Mouse (Mus musculus) neural tube, embryonic 12.5 days (tissue): Measurements from ENCODE around the gene Acvr1b. TPM values are rescaled to one million over a fixed set of nuclear protein-coding genes. Genes with fewer than 3 reads are reported as not detected.
A peak's percentile ranks its signal among the peaks of the same experiment; 100 is the strongest.

Source experiments
- ATAC-seq: fragments of 200-750 bp; cut with Nextera tagmentation; 2 replicates; pipeline ENCODE4 v1.8.0; 2017; ENCODE audit warnings: low read depth, mild to moderate bottlenecking, moderate TSS enrichment, moderate library complexity; ENCODE audit not compliant: low FRiP score
- H3K27ac ChIP-seq: fragments of 300-500 bp; sonication (generic); 2 replicates; pipeline ENCODE4 v1.5.1; 2016
- H3K27me3 ChIP-seq: fragments of 300-500 bp; sonication (generic); replicated peaks from 2 replicates; pipeline ENCODE4 v1.6.1; 2016; ENCODE audit warnings: mild to moderate bottlenecking
- H3K36me3 ChIP-seq: fragments of 300-500 bp; sonication (generic); 2 replicates; pipeline ENCODE4 v1.6.1; 2016; ENCODE audit warnings: mild to moderate bottlenecking
- H3K4me1 ChIP-seq: fragments of 300-500 bp; sonication (generic); 2 replicates; pipeline ENCODE4 v1.6.1; 2016
- H3K4me2 ChIP-seq: fragments of 300-500 bp; sonication (generic); replicated peaks from 2 replicates; pipeline ENCODE4 v1.6.1; 2016; ENCODE audit warnings: mild to moderate bottlenecking
- H3K4me3 ChIP-seq: fragments of 300-500 bp; sonication (generic); 2 replicates; pipeline ENCODE4 v1.5.1; 2016
- H3K9ac ChIP-seq: fragments of 300-500 bp; sonication (generic); 2 replicates; pipeline ENCODE4 v1.6.1; 2016; ENCODE audit warnings: mild to moderate bottlenecking
- H3K9me3 ChIP-seq: fragments of 300-500 bp; sonication (generic); 2 replicates; pipeline ENCODE4 v1.6.1; 2016; ENCODE audit warnings: mild to moderate bottlenecking
- WGBS: fragments of 180-500 bp; shearing (Covaris S2); methylation state at CpG from one replicate; pipeline ENCODE4 v1.1.7; 2016; 5-methylcytosine and 5-hydroxymethylcytosine counted together
- polyA plus RNA-seq: library from polyadenylated mRNA; unstranded; fragments of >200 nt; fragmentation: Nextera tagmentation; extraction: Ambion mirVana; gene quantifications from 2 replicates; pipeline ENCODE4 v1.2.1, GENCODE M21; 2016

The Acvr1b gene
- polyA plus RNA-seq, 1 experiment from 2014 or later: 15.9 TPM

DNA sequence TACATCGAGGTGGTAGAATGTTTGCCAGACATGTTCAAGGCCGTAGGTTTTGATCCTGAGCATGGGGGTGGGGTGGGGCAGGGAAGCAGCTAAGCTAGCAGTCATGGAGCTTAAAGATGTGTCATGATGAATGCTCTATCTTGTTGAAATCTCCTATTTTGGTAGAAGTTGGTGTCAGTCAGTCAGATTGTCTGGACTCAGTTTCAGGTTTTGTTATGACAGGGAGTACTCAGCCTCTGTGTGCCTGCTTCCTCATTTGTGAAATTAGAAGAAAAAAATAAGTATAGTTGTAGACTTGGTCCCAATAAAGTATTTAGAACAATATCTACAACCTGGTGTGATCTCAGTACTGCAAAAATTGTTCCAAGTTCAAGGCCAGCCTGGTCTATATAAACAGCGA is 35.2 kb upstream of the Acvr1b start:
- Histone ChIP-seq H3K27me3 (no peaks in the 10 kb centered on the region; the same call in 1 of the 2 replicates), H3K4me1 (peaks cover 37% of the 10 kb centered on the region), H3K27ac (no peak overlapping the region), H3K9me3 (no peaks in the 10 kb centered on the region), H3K4me2 (no peak overlapping the region), H3K4me3 (no peak overlapping the region), H3K9ac (no peak overlapping the region), H3K36me3 (no peaks in the 10 kb centered on the region)
- WGBS: 90% methylated on average over 3 of the region's 3 CpGs
- no peak for ATAC-seq

GRCm38 (mm10) chr15:101139885-101140284 is 34.0 kb upstream of the Acvr1b start:
- H3K4me3 ChIP-seq: no peak overlapping the region
- no peaks in the 10 kb centered on the region for H3K36me3 ChIP-seq
- no peak for ATAC-seq
- peak overlapping the region; percentile 15; the same call in 1 of the 2 replicates for H3K27ac ChIP-seq
- H3K9ac ChIP-seq: no peak overlapping the region
- H3K9me3 ChIP-seq: no peaks in the 10 kb centered on the region
- peaks cover 35% of the 10 kb centered on the region for H3K4me1 ChIP-seq
- peak overlapping the region; percentile 24 for H3K4me2 ChIP-seq
- H3K27me3 ChIP-seq: no peaks in the 10 kb centered on the region; the same call in 1 of the 2 replicates
- 12% methylated on average over 12 of the region's 12 CpGs for WGBS

DNA sequence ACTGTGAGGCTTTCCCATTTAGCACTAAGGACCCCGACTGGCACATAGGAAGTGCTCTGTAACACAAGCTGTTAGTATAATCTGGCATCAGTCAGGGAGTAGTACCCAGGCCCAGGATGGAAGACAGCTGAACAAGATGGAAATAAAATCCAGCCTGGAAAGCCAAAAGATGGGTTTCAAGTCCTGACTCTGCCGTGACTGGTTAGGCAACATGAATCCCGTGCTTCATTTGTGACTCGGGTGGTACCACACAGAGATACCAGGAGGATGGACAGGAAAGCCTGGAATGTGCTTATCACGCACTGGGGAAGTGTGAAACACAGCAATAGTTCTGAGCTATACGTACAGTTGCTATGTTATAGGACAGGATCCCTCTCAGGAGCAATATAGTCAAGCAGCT is 33.3 kb upstream of the Acvr1b start:
- Histone ChIP-seq H3K9me3 (no peaks in the 10 kb centered on the region), H3K9ac (no peak overlapping the region), H3K27ac (no peak overlapping the region), H3K4me1 (peaks cover 41% of the 10 kb centered on the region), H3K4me3 (no peak overlapping the region), H3K4me2 (0 out of 2 replicates have a peak overlapping the region, but pooled peaks have one; percentile 19), H3K36me3 (no peaks in the 10 kb centered on the region), H3K27me3 (no peaks in the 10 kb centered on the region; the same call in 1 of the 2 replicates)
- ATAC-seq: no peak
- WGBS: 64% methylated on average over 6 of the region's 6 CpGs

- no peak overlapping the region for H3K4me3 ChIP-seq
- no peak overlapping the region for H3K9ac ChIP-seq
- 6% methylated on average over 11 of the region's 14 CpGs for WGBS
- ATAC-seq: peak; percentile 68
- H3K9me3 ChIP-seq: no peaks in the 10 kb centered on the region
- peaks cover 46% of the 10 kb centered on the region for H3K4me1 ChIP-seq
- no peak overlapping the region for H3K27ac ChIP-seq
- no peaks in the 10 kb centered on the region; the same call in 1 of the 2 replicates for H3K27me3 ChIP-seq
- H3K4me2 ChIP-seq: 0 out of 2 replicates have a peak overlapping the region, but pooled peaks have one; percentile 19
- no peaks in the 10 kb centered on the region for H3K36me3 ChIP-seq
These were observed 32.8 kb upstream of the Acvr1b start for GRCm38 (mm10) chr15:101141061-101141541.

DNA sequence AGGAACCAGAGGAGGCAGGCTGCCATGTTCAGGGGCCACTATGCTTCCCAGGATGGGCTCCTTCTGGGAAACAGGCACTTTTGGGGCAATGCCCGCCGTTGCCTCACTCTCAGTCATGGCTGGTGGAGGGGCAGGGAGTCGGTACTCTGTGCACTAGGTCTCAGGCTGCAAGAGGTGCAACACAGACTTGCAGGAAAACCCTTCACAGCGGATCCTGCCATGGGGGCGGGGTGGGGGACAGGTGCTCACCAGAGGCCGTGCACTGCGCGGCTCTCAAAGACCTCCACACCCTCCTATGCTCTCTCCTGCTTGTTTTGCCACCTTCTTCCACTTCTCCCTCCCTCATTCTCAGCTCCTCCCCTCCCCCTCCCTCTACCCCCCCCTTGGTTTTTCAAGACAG is 31.2 kb upstream of the Acvr1b start:
- no peaks in the 10 kb centered on the region for H3K36me3 ChIP-seq
- no peak for ATAC-seq
- H3K4me3 ChIP-seq: no peak overlapping the region
- no peaks in the 10 kb centered on the region for H3K9me3 ChIP-seq
- 58% methylated on average over 8 of the region's 8 CpGs for WGBS
- no peak overlapping the region for H3K27ac ChIP-seq
- peaks cover 47% of the 10 kb centered on the region for H3K4me1 ChIP-seq
- H3K27me3 ChIP-seq: no peaks in the 10 kb centered on the region; the same call in 1 of the 2 replicates
- no peak overlapping the region for H3K9ac ChIP-seq
- no peak overlapping the region for H3K4me2 ChIP-seq

- ATAC-seq: no peak
- Histone ChIP-seq H3K9ac (peak overlapping the region; percentile 30; the same call in 1 of the 2 replicates), H3K27ac (no peak overlapping the region), H3K9me3 (no peaks in the 10 kb centered on the region), H3K4me3 (no peak overlapping the region), H3K4me1 (peaks cover 47% of the 10 kb centered on the region), H3K36me3 (no peaks in the 10 kb centered on the region), H3K4me2 (no peak overlapping the region), H3K27me3 (no peaks in the 10 kb centered on the region; the same call in 1 of the 2 replicates)
- WGBS: 21% methylated on average over 8 of the region's 8 CpGs
These were observed 30.4 kb upstream of the Acvr1b start for GRCm38 (mm10) chr15:101143494-101143893.

DNA sequence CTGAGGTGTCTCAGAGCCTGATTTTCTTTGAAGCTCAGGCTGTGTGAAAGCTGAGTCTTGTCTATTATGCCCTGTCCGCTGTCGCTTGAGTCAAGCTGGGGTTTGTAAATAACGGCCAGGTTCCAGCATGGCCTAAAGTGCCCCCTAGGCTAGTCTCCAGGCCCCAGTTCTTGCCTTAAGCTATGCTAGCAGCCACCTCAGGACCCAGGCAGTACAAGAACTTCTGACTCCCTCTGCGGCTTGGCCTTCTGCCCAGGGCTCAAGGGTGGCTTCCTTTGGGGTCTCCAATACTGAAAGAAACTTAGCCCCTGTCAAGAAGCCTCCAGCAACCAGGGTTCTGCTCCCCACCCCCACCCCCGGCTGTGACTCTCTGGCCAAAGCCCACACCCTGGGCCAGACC is 29.7 kb upstream of the Acvr1b start:
- Histone ChIP-seq H3K4me2 (no peak overlapping the region), H3K36me3 (no peaks in the 10 kb centered on the region), H3K9ac (no peak overlapping the region), H3K27ac (no peak overlapping the region), H3K27me3 (no peaks in the 10 kb centered on the region; the same call in 1 of the 2 replicates), H3K9me3 (no peaks in the 10 kb centered on the region), H3K4me1 (peaks cover 46% of the 10 kb centered on the region), H3K4me3 (no peak overlapping the region)
- no peak for ATAC-seq
- WGBS: 83% methylated on average over 5 of the region's 5 CpGs

DNA sequence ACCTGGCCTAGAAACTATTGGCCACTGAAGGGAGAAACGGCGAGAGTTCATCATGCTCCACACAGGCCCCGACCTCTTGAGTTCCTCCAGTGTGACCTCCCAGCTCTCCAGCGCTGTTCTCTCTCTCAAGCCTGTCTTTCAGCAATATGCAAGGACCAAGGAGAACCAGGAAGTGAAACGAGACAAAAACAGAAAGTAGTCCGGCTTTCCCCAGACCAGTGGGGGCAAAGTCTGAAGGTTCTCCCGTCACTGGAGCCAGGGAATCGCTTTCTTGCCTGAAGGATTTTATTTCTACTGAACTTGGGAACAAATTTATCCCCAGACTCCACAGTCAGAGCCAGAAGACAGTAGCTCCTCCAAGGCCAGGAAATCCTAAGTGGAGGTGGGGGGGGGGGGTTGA is 29.1 kb upstream of the Acvr1b start:
- 94% methylated on average over 8 of the region's 8 CpGs for WGBS
- peaks cover 40% of the 10 kb centered on the region for H3K4me1 ChIP-seq

DNA sequence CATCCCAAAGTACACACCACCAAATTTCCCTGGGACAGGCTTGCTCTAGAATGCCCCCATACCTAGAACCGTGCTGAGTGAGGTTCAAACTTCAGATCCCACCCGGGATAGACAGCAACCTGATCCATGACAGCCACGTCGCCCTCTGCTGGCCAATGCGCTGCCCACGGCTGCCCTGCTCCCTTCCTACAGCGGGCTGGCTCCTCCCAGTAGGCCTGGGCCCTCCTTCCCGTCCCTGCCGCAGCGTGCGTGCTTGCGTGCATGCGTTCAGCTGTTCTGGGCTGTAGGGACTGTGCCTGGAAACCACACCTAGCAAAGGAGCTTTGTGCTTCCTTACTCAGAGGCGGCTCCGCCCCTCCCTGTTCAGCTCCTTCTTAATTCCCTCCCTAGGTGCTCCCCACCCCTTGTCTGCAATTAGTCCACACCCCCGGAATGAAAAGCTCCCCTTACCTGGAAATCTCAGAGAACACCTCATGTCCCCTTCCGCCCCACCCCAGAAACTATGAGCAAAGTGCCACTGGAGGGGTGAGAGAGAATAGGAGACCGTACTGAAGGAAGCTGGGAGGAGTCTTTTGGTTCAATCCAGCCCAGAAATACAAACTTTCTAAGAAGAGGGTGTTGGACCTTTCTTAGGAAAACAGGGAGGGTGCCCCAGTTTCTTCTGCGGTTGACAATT is 28.3 kb upstream of the Acvr1b start:
- Histone ChIP-seq H3K36me3 (no peaks in the 10 kb centered on the region), H3K27me3 (no peaks in the 10 kb centered on the region; the same call in 1 of the 2 replicates), H3K27ac (no peak overlapping the region), H3K9me3 (no peaks in the 10 kb centered on the region), H3K9ac (0 out of 2 replicates have a peak overlapping the region, but pooled peaks have one; percentile 29), H3K4me3 (no peak overlapping the region), H3K4me2 (peak overlapping the region; percentile 50), H3K4me1 (peaks cover 32% of the 10 kb centered on the region)
- 11% methylated on average over 19 of the region's 19 CpGs for WGBS
- peak; percentile 79 for ATAC-seq

More for the DNA sequence above, 29.1 kb upstream of the Acvr1b start:
- Histone ChIP-seq H3K36me3 (no peaks in the 10 kb centered on the region), H3K4me2 (no peak overlapping the region), H3K27ac (no peak overlapping the region), H3K27me3 (no peaks in the 10 kb centered on the region; the same call in 1 of the 2 replicates), H3K9me3 (no peaks in the 10 kb centered on the region), H3K4me3 (no peak overlapping the region), H3K9ac (no peak overlapping the region)
- no peak for ATAC-seq

DNA sequence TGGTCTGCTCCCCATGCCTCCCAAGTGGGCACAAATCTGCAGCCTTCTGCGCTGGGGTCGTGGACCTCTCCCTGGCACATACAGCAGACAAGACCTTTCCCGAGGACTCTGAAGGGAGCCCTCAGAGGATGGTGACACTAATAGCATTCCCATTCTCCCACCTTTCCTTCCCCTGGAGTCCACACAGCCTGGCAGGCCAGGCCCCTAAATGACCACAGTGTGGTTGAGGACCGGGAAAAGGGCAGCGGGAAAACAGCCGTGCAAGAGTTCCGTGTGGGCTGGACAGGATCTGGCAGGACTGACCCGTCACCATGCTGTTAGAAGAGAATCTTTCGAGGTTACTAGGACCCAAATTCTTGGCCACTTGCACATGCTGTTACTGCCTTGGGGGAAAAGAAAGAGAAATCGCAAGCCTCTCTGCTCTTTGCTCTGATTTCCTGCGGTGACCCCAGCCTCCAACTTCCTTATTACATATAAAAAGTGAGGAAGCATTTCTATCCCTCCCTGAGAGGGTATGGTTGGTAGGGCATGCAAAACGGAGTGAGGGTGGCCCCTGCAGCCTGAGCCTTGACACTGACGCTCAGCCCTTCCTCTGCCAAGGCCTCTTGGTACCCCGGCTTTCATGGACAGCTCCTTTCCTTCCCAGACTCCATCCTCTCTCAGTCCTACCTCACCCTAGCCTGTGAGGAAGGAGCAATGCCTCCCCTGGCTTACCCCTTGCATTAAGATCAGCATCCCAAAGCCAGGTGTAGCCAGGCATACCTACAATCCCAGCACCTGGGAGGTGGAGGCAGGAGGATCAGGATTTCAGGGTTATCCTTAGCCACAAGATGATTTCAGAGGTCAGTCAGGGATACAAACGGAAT is 27.5 kb upstream of the Acvr1b start:
- H3K9ac ChIP-seq: no peak overlapping the region

DNA sequence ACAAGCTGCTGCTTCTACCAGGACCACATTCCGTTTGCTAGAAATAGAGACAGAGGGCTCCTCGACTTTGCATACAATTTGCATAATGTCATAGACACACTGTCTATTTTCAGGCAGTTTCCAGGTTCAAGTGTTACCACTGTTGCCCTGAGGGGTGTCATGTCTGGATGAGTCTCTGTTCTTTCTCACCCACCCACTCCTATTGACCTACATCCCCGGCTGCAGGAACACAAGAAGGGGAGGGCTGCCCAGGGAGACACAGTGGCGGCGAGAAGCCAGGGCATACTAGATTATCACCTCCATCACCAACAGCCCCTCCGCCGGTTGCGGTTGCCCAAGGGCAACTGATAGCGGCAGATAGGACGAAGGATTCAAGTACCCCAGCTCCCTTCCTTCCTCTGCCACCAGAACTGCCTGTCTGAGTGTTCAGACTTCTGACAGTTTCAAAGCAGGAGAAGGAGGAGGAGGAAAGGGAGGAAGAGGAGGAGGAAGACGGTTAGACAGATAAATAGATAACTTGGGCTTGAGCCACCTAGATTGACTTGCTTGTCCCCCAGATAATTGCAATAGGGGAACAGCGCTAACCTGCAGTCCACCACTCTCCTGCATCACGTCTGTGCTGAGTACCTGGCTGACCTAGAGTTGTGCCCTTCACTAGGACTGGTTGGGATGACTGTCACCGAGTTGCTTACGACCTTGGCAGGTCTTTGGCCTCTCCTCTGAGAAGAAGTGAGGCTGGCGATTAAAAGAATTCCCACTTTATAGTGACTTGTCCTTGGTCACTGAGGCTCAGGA is 26.6 kb upstream of the Acvr1b start:
- H3K9ac ChIP-seq: no peak overlapping the region
- no peak for ATAC-seq
- 77% methylated on average over 16 of the region's 16 CpGs for WGBS
- H3K27ac ChIP-seq: no peak overlapping the region
- no peaks in the 10 kb centered on the region for H3K9me3 ChIP-seq
- H3K4me3 ChIP-seq: no peak overlapping the region
- H3K36me3 ChIP-seq: no peaks in the 10 kb centered on the region
- peaks cover 28% of the 10 kb centered on the region for H3K4me1 ChIP-seq
- no peak overlapping the region for H3K4me2 ChIP-seq
- H3K27me3 ChIP-seq: peaks cover 4% of the 10 kb centered on the region; the same call in 1 of the 2 replicates

More for the DNA sequence above, 27.5 kb upstream of the Acvr1b start:
- peak overlapping the region; percentile 50 for H3K4me2 ChIP-seq
- H3K27ac ChIP-seq: no peak overlapping the region
- no peaks in the 10 kb centered on the region for H3K9me3 ChIP-seq
- peaks cover 28% of the 10 kb centered on the region for H3K4me1 ChIP-seq
- no peak overlapping the region for H3K4me3 ChIP-seq
- no peaks in the 10 kb centered on the region for H3K36me3 ChIP-seq
- 72% methylated on average over 15 of the region's 15 CpGs for WGBS
- ATAC-seq: no peak
- H3K27me3 ChIP-seq: no peaks in the 10 kb centered on the region; the same call in 1 of the 2 replicates
